Mouse (Mus musculus) C2C12 (cell line): Measurements from ENCODE around the gene Acacb. TPM values are rescaled to one million over a fixed set of nuclear protein-coding genes. Genes with fewer than 3 reads are reported as not detected.
A peak's percentile ranks its signal among the peaks of the same experiment; 100 is the strongest.

Source experiments
- H3K27me3 ChIP-seq: one replicate; pipeline ENCODE4 v1.6.1; 2011; ENCODE audit not compliant: control insufficient read depth, insufficient read depth, insufficient read length
- H3K36me3 ChIP-seq: one replicate; pipeline ENCODE4 v1.6.1; 2011; ENCODE audit not compliant: control insufficient read depth, insufficient read depth
- H3K4me3 ChIP-seq: one replicate; pipeline ENCODE4 v1.5.1; 2011; ENCODE audit warnings: mild to moderate bottlenecking, control low read depth; ENCODE audit not compliant: poor library complexity, insufficient read depth, severe bottlenecking
- H3K79me2 ChIP-seq: one replicate; pipeline ENCODE4 v1.6.1; 2011; ENCODE audit not compliant: control insufficient read depth, insufficient read depth
- H3K79me3 ChIP-seq: one replicate; pipeline ENCODE4 v1.6.1; 2011; ENCODE audit warnings: low read depth, control low read depth
- H3ac ChIP-seq: one replicate; pipeline ENCODE3; 2011; ENCODE audit warnings: low read depth; ENCODE audit not compliant: control insufficient read depth, insufficient read length
- CEBPB ChIP-seq: IDR thresholded peaks from one replicate; pipeline ENCODE4 v1.6.1; 2011; ENCODE audit warnings: low read depth, mild to moderate bottlenecking, control low read depth, moderate library complexity
- CTCF ChIP-seq: IDR thresholded peaks from one replicate; pipeline ENCODE4 v1.5.1; 2011; ENCODE audit not compliant: control insufficient read depth, insufficient read depth, insufficient read length
- FOSL1 ChIP-seq: IDR thresholded peaks from one replicate; pipeline ENCODE4 v1.8.0; 2011; ENCODE audit warnings: mild to moderate bottlenecking, low read length; ENCODE audit not compliant: poor library complexity, insufficient read depth, severe bottlenecking
- MAX ChIP-seq: IDR thresholded peaks from one replicate; pipeline ENCODE4 v1.6.1; 2011; ENCODE audit warnings: mild to moderate bottlenecking, control low read depth
- MYOD1 ChIP-seq: IDR thresholded peaks from one replicate; pipeline ENCODE4 v1.6.1; 2011; ENCODE audit warnings: low read depth; ENCODE audit not compliant: control insufficient read depth, insufficient read length
- MYOG ChIP-seq: IDR thresholded peaks from one replicate; pipeline ENCODE4 v1.6.1; 2011; ENCODE audit not compliant: control insufficient read depth, insufficient read length; ENCODE audit errors: extremely low read depth
- USF1 ChIP-seq: IDR thresholded peaks from one replicate; pipeline ENCODE4 v1.6.1; 2011; ENCODE audit warnings: low read depth, mild to moderate bottlenecking, control low read depth, moderate library complexity
- polyA plus RNA-seq: library from polyadenylated mRNA; unstranded; fragments of >200 nt; fragmentation: generic; extraction: Trizol; gene quantifications from one replicate; pipeline ENCODE4 v1.2.1, GENCODE M21; 2012; ENCODE audit warnings: missing spikeins

The Acacb gene
- polyA plus RNA-seq, 1 experiment = 0.26 TPM

GRCm38 (mm10) chr5:114269984-114270383, 123.6 kb downstream of the Acacb start:
- H3K36me3 ChIP-seq = no peaks in the 10 kb centered on the region
- peaks cover 32% of the 10 kb centered on the region for H3K27me3 ChIP-seq
- no peak overlapping the region for H3ac ChIP-seq
- H3K79me2 ChIP-seq = no peaks in the 10 kb centered on the region
- TF ChIP-seq MYOD1 (peak; percentile 78), MAX (peak; percentile 38), FOSL1 (peak; percentile 88), USF1 (no peak)
- H3K79me3 ChIP-seq = no peaks in the 10 kb centered on the region
- no peak overlapping the region for H3K4me3 ChIP-seq

- Histone ChIP-seq H3K27me3 (peaks cover 67% of the 10 kb centered on the region), H3K79me3 (no peaks in the 10 kb centered on the region), H3ac (no peak within 1 kb of the TSS), H3K79me2 (no peaks in the 10 kb centered on the region), H3K36me3 (no peaks in the 10 kb centered on the region), H3K4me3 (no peak within 1 kb of the TSS)
- no peak for TF ChIP-seq MYOD1
- no peak for TF ChIP-seq MAX
These were observed 127.5 kb downstream of the Acacb start, which contains the start of gene Foxn4 for GRCm38 (mm10) chr5:114273693-114274402. Foxn4 (minus strand) TSS chr5:114273807.

GRCm38 (mm10) chr5:114275339-114275738, 129.0 kb downstream of the Acacb start:
- H3K79me3 ChIP-seq = no peaks in the 10 kb centered on the region
- TF ChIP-seq USF1 = no peak
- no peak for TF ChIP-seq MYOG
- TF ChIP-seq MAX = no peak
- TF ChIP-seq MYOD1 = no peak
- TF ChIP-seq CTCF = no peak
- TF ChIP-seq CEBPB = no peak
- no peak for TF ChIP-seq FOSL1
- H3K79me2 ChIP-seq = no peaks in the 10 kb centered on the region
- H3K4me3 ChIP-seq = no peak overlapping the region
- H3K27me3 ChIP-seq = peaks cover 76% of the 10 kb centered on the region
- H3ac ChIP-seq = no peak overlapping the region
- H3K36me3 ChIP-seq = no peaks in the 10 kb centered on the region

DNA sequence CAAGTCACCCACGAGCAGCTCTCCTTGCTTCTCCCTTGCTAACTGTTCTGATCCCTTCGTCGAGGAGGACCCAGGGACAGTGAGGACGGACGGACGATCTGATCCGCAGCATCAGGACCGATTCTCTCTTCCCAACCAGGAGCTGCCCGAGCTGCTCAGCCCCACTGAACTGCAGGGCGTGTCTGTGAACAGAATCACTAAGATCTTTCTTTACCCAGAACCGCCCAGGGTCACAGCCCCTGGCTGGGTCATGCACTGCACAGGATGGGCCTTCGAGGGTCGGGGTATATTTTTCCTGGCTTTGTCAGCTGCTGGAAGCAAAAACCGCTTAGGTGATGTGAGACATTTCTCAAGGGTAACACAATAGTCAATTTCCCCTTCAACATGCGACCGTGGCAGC, 129.7 kb downstream of the Acacb start:
- Histone ChIP-seq H3K36me3 (no peaks in the 10 kb centered on the region), H3K79me3 (no peaks in the 10 kb centered on the region), H3K27me3 (peaks cover 80% of the 10 kb centered on the region), H3K79me2 (no peaks in the 10 kb centered on the region), H3K4me3 (no peak overlapping the region), H3ac (no peak overlapping the region)
- TF ChIP-seq MYOD1 (no peak), CTCF (no peak), USF1 (no peak), FOSL1 (no peak), MYOG (no peak), CEBPB (no peak), MAX (no peak)

- peaks cover 79% of the 10 kb centered on the region for H3K27me3 ChIP-seq
- H3K36me3 ChIP-seq = no peaks in the 10 kb centered on the region
- no peaks in the 10 kb centered on the region for H3K79me2 ChIP-seq
- H3K4me3 ChIP-seq = no peak overlapping the region
- no peak for TF ChIP-seq FOSL1
- no peak for TF ChIP-seq MYOG
- TF ChIP-seq MAX = no peak
- TF ChIP-seq CTCF = no peak
- TF ChIP-seq MYOD1 = no peak
- no peak for TF ChIP-seq USF1
- no peak for TF ChIP-seq CEBPB
- no peaks in the 10 kb centered on the region for H3K79me3 ChIP-seq
- no peak overlapping the region for H3ac ChIP-seq
These were observed 133.2 kb downstream of the Acacb start for GRCm38 (mm10) chr5:114279382-114280143.

- Histone ChIP-seq H3K79me2 (no peaks in the 10 kb centered on the region), H3ac (no peak overlapping the region), H3K27me3 (peaks cover 64% of the 10 kb centered on the region), H3K4me3 (no peak overlapping the region), H3K79me3 (no peaks in the 10 kb centered on the region), H3K36me3 (no peaks in the 10 kb centered on the region)
- TF ChIP-seq FOSL1 = no peak
- TF ChIP-seq MAX = no peak
- TF ChIP-seq CTCF = no peak
- TF ChIP-seq USF1 = no peak
- no peak for TF ChIP-seq MYOG
- TF ChIP-seq MYOD1 = no peak
- TF ChIP-seq CEBPB = no peak
These were observed 136.0 kb downstream of the Acacb start for GRCm38 (mm10) chr5:114282346-114282745.
